Mouse (Mus musculus): ENCODE measurements around the gene Gbp2b.
"Not testable (repeated sequence)": the region's sequence is repeated elsewhere in the genome, so short reads cannot be mapped to it uniquely, and the experiment has no call there.

Gene Gbp2b

GRCm38 (mm10) chr3:142594547-142594946 is at the start of gene Gbp2b:
TSS of gene Gbp2b (plus strand) at chr3:142594847.
- no peak for DNase-seq (ENCODE audit: low spot score in 2 of 2)

DNA sequence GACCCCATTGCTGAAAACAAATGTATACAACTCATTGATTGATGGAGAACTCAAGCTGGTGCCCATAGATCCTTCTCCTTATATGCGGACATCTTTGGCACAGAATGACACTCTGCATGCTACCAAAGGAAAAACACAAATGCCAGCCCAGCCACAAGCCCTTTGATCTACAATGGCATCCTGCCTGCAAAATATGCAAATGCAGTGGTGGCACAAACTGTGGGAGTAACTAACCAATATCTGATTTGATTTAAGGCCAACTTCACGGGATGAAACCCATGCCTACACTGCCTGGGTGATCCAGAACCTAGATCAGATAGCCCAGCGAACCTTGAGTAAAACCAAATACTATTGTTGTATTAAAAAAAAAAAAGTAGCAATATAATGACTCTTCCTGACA is 48.0 kb upstream of the Gbp2b start:
- DNase-seq (ENCODE audit: low spot score in 2 of 2) = no peak

- DNase-seq (ENCODE audit: low spot score in 2 of 2) = peak; percentile 30 to 60
These were observed 44.5 kb upstream of the Gbp2b start for GRCm38 (mm10) chr3:142550052-142550676.

DNA sequence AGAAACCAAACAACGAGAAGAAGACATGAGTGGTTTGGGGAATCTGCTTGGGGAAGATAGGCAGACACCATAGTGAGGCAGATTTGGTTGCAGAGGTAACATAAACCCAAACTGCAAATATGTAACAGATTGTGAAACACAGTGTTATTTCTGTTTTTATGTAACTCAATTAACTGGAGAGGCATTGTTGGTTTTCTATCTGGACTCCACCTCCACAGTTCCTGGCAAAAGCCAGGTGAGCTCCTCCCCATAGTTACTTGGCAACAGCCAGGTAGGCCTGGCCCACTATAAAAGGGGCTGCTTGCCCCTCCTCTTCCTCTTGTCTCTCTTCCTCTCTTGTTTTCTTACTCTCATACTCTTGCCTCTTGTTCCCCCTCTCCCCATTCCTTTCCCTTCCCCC is 40.0 kb upstream of the Gbp2b start:
- no peak for DNase-seq (ENCODE audit: low spot score in 2 of 2)

DNA sequence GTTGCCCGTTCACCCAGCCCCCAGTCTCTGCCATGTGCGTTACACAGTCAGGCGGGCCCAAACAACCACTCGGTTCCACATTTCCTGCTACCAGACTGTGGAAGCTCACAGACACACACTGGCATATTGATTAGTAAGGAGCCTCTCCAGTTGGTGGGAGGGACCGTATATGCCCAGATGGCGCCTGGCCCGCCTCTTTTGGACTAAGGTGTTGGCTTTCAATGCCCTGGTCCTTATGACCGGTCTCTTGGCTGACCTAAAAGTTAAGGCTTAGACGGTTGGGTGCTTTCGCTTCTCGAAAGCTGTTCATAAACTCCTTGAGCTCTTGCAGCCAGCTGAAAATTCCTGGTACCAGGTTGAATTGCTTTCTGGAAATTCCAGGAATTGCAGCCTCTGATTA is 39.0 kb upstream of the Gbp2b start:
- no peak for DNase-seq (ENCODE audit: low spot score in 2 of 2)

GRCm38 (mm10) chr3:142559632-142560228 is 34.9 kb upstream of the Gbp2b start, which contains the start of gene Gbp3:
TSS of gene Gbp3 (plus strand) at chr3:142560026.
- peak; percentile 45 to 59 for DNase-seq (ENCODE audit: low spot score in 2 of 2)

- DNase-seq (ENCODE audit: low spot score in 2 of 2) = peak; percentile 88 to 90
These were observed 34.2 kb upstream of the Gbp2b start for GRCm38 (mm10) chr3:142560296-142560948.

GRCm38 (mm10) chr3:142561045-142561646 is 33.5 kb upstream of the Gbp2b start:
- DNase-seq (ENCODE audit: low spot score in 2 of 2) = no peak

DNA sequence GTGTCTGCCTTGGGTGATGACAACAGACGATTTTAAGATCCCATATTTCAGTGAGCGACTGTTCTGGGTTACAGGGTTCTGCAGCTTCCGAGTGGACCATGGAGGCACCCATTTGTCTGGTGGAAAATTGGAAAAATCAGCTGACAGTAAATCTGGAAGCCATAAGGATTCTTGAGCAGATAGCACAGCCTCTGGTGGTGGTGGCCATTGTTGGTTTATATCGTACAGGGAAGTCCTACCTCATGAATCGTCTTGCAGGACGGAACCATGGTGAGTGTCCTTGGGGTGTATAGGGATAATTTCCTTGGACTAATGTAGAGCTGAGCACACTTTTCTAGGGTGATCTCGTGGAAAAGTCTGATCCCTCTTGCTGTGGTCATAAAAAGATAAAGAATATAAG is 33.0 kb upstream of the Gbp2b start:
- DNase-seq (ENCODE audit: low spot score in 2 of 2) = no peak

GRCm38 (mm10) chr3:142567490-142567889 is 27.2 kb upstream of the Gbp2b start:
- not testable (repeated sequence) for DNase-seq (ENCODE audit: low spot score in 2 of 2)

GRCm38 (mm10) chr3:142570738-142571137 is 23.9 kb upstream of the Gbp2b start:
- DNase-seq (ENCODE audit: low spot score in 2 of 2) = no peak

GRCm38 (mm10) chr3:142577108-142577507 is 17.5 kb upstream of the Gbp2b start:
- no peak for DNase-seq (ENCODE audit: low spot score in 2 of 2)

DNA sequence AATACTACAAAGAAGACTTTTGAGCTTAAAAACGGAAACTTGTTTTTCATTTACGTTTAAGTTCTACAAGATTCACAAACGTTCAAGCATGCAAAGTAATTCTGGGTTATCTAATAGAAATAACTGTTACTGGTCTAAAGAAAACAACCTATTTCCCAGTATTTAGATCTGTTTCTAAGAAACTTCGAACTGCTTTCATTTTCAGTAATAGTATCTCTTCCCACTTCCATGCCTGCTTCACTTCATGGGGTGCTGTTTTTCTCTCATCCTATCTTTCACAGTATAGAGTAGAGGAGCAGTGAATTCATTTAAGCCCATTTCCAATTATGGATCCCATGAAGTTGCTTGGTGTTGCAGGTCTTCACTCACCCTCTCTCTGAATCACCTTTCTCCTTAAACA is 16.3 kb upstream of the Gbp2b start:
- no peak for DNase-seq (ENCODE audit: low spot score in 2 of 2)

DNA sequence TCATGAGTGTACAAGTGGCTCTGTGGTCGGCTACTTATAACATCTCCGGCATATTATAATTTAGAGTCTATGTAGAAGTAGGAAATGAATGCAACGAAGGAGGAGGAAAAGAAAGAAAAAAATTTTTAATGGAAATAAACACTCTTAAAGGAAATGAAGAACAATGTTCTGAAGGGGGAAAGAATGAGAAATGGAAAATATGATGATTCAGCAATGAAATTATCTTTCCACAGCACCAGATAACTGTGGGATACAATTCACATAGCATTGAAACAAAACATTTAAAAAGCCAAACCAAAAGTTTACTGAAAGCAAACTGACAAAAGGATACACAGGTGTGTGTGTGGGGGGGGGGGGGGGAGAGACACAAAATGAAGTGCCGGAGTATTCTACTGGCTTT is 11.6 kb upstream of the Gbp2b start:
- no peak for DNase-seq (ENCODE audit: low spot score in 2 of 2)

- DNase-seq (ENCODE audit: low spot score in 2 of 2) = no peak
These were observed 7.3 kb upstream of the Gbp2b start for GRCm38 (mm10) chr3:142587386-142587785.

- DNase-seq (ENCODE audit: low spot score in 2 of 2) = no peak
These were observed 5.8 kb upstream of the Gbp2b start for GRCm38 (mm10) chr3:142588888-142589287.

- DNase-seq (ENCODE audit: low spot score in 2 of 2) = no peak
These were observed 4.1 kb upstream of the Gbp2b start for GRCm38 (mm10) chr3:142590431-142591067.

DNA sequence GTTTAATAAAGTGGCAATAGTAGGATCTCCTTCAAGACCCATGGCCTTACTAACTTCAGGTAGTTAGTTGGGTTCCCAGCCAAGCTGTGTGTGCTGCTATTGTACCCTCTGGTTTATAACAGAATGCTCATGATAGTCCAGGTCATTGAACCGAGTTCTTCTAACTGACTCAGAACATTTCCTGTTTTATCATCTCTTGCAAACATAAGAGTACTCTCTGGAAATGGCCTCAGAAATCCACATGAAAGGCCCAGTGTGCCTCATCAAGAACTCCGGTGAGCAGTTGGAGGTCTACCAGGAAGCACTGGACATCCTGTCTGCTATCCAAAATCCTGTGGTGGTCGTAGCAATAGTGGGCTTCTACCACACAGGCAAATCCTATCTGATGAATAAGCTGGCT is 3.3 kb downstream of the Gbp2b start:
- no peak for DNase-seq (ENCODE audit: low spot score in 2 of 2)

DNA sequence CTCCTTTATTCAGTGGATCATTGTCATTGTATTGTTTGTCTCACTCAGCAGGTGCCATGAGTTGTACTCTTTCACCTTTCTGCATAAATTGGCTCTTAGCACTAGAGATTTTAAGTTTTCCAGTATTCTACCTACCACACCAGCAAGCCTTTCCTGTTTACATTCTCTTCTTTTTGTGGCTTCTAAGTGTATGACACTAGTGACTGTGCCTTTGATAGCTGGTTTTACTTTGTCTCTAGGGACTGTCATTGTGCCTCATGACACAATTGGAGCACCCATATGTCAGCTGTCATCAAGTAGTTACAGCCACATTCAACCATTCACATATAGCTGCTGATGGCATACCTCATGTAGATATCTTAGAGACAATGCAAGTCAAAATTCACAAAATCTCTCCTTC is 7.0 kb downstream of the Gbp2b start:
- DNase-seq (ENCODE audit: low spot score in 2 of 2) = no peak

DNA sequence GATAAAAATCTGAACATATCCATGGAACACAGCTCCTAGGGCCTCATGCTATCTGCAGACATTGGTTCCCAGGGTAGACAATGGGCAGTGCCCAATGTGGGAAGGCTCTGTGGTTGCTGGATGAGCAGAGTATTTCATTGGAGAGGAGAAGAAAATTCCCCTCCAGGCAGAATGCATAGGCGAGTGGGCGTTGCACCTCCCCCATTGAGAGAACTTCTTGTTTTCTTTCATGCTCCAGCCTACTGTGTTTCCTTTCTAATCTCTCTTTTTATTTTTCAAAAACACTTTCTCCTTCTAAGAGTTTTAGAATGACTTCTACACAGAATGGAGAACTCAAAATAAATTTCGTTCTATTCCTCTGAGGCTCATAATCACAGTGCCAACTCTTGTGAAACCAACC is 24.0 kb downstream of the Gbp2b start:
- peak in 1 of 2 experiments; percentile 28 for DNase-seq (ENCODE audit: low spot score in 2 of 2)

GRCm38 (mm10) chr3:142619606-142620005 is 25.0 kb downstream of the Gbp2b start:
- peak; percentile 8 to 18 for DNase-seq (ENCODE audit: low spot score in 2 of 2)
